Mouse (Mus musculus): ENCODE results near the gene Heph. TPM values are rescaled to one million over a fixed set of nuclear protein-coding genes. Genes with fewer than 3 reads are reported as not detected.
A peak's percentile ranks its signal among the peaks of the same experiment; 100 is the strongest.
"Not testable (repeated sequence)": the region's sequence is repeated elsewhere in the genome, so short reads cannot be mapped to it uniquely, and the experiment has no call there.

Gene Heph
- 1 to 10 TPM; 3.0 to 6.2 (median 4.3) TPM for total RNA-seq (2022)

DNA sequence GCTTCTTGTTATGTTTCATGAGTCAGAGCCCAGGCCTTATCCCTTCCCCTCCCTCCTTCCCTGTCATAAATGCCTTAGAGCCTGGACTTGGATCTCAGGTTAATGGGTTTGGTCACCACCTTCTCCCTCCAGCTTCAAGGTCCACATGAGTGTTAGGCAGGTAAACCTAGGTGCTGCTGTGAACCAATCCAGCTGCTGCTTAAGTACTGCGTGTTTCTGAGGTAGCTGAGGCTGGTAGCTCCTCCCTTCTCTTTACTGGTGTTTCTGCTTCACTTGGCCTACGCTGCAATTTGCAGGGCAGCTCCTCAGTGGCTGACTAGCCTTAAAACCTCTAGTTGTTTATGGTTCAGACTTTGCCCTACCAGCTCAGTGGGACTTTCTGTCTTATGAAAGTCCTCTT is at the start of gene Heph:
Gene Heph, plus strand, starts transcription at position 211 of the 400 bp plus-strand sequence.
- no peak for DNase-seq (ENCODE audit: low spot score in 2 of 2)

DNA sequence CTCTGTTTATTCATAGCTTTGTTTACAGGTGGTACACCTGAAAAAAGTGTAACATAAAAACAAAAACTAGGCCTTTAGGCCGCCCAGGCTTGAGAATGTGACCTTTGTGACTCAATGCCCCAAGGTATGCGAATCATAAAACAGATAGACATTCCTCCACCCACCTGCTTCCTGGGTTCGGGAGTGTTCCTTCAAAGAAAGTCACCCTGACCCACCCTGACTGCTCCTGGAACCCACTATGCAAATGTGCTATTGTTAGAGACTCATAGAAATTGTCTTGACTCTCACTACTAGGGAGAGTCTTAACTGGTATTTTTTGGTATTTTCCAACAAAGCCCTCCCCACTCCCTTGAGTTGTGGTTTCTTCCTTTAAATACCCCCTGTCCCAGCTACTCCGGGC is 39.8 kb upstream of the Heph start:
- DNase-seq (ENCODE audit: low spot score in 2 of 2) = not testable (repeated sequence)

DNA sequence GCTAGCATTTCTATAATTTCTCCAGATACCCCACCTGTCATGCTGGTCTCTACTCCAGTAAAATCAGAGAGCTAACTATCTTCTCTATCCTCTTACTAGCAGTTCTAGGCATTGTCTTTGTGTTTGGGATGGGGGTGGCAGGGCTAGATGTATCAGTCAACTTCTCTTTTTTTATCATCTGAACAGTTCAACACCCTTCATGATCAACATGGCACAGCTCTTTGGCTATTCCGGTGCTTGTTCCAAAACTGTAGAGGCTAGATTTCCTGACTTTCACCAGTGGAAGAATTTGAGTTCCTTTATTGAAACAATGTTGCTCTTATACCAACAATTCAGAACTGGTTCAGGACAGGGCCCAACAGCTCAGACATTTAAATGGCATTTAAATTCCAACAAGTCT is 38.2 kb upstream of the Heph start:
- DNase-seq (ENCODE audit: low spot score in 2 of 2) = no peak

DNA sequence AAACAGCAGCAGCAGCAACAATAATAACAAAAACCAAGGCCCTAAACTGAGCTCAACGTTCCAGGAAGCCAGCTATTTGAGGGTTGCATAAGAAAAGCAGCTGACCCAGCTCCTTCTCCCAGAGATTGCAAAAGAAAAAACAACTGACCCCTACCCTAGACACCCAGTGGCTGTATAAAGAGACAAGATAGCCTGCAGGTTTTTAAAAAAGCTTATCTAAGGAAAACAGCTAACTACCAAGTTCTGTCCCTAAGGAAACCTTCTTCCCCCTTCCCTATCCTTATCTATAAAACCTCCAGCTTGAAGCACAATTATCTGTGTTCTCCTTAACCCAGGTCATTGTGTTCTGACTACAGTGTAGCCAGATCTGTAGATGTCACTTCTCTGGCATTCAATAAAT is 37.4 kb upstream of the Heph start:
- DNase-seq (ENCODE audit: low spot score in 2 of 2) = no peak

DNA sequence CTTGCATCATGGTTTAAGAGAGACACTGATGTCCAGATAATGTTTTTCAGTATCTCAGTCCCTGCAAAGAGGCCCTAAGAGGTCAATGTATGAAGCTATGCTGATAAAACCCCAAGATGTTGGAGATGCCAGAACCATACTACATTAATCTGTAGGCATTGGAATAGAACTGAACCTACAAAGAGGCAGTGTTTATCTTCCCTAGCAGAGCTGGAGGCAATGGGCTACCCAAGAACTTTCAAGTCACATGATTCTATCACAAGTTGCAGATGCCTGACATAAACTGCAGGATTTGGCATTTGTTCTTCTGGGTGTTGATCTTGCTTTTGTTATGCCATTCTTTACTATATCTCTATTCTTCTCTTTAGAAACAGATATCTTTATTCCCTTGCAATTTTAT is 35.8 kb upstream of the Heph start:
- no peak for DNase-seq (ENCODE audit: low spot score in 2 of 2)

DNA sequence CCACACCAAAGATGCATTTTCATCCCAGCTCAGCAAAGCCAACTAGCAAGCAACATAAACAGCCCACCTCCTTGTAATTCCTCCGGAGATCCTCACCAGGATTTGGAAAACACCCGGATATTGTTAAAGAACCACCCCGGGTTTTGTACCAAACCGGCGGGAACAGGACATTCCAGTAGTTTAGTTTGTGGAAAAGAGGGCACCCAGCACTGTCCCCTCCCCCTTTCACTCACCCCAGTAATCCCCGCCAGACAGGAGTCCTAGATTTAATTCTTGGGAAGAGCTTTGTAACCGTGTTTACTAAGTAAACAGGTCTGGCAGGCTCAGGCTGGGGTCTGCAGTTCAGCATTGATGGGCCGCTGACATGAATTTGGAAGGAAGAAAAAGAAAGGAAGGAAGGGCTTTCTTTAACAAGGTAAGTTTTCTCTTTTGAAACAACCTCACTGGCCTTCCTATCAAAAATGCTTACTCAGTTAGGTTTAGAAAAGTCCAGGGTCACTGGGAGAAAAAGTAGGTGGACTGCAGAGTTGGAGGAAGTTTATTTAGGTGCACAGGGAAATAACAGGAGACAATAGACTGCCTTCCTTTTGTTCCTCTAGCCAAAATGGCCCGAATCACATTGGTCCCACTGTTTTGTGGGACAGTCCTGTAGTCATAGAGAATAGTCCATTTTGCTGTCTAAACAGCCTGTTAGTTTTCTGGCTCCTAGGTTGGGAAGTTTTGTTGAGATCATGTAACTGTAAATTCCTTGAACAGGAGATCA is 1.2 kb downstream of the Heph start, which contains the start of gene Hsf3:
Gene Hsf3, minus strand, starts transcription at position 94 of the 763 bp plus-strand sequence.
- peak in 1 of 2 experiments; percentile 1 for DNase-seq (ENCODE audit: low spot score in 2 of 2)

DNA sequence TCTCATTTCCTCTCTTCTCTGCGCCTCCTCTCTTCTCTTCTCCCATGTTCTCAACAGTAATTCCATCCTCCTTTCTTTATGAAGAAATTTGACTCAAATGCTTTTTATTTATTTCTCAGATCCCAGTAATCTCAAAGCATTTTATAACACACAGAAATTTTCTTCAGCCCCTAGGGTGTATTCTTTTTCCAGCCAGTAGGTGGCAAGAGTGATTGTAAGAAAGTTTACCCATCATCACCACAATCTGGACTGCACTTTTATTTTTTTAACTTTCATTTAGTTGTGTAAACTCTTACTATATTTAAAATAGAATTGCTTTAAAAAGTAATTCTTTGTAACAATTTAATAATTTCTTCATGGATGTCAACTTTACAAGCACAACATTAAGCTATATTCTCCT is 46.4 kb downstream of the Heph start:
- DNase-seq (ENCODE audit: low spot score in 2 of 2) = no peak

Other genes with a start within 250 kb of the Heph start
- gene Vsig4, start 161.9 kb upstream of the Heph start, total RNA-seq (2022) = not detected
- under 1 TPM in 2 of 4 experiments, not detected in 2; 0.18 to 0.31 TPM for gene Hsf3, start 935 bp downstream of the Heph start, total RNA-seq (2022)